Mouse (Mus musculus) cerebellum, adult 9-11 months (tissue): Measurements from ENCODE around the gene Olfr746.

Source experiments
- DNase-seq: peaks from one replicate; pipeline ENCODE4 v3.0.0; 2022

Olfr746 gene

GRCm38 (mm10) chr14:50646783-50647182 is at the start of gene Olfr746:
Gene Olfr746, plus strand, starts transcription at chr14:50647083.
- no peak for DNase-seq

- no peak for DNase-seq
Observed at GRCm38 (mm10) chr14:50614579-50614978, 32.3 kb upstream of the Olfr746 start, which contains the start of gene Olfr744. Gene Olfr744, plus strand, starts transcription at chr14:50614879.

DNA sequence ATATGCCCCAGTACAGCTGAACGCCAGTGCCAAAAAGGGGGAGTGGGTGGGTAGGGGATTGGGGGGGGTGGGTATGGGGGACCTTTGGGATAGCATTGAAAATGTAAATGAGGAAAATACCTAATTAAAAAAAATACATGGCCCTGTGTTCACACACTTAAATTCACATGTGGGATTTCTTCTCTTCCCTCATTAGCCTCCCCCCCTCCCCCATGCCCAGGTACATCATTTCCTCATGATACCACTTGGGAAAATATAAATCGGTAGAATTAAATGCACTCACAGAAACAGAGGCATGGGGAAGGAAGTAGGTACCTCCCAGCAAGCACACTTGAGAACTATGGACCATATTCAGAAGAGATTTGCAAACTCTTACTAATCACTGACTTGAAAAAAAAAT is 7.8 kb upstream of the Olfr746 start, which contains the start of gene Olfr745:
Gene Olfr745 (plus strand): TSS at position 301 of the 400 bp plus-strand sequence.
- DNase-seq: no peak

- no peak for DNase-seq
Observed at GRCm38 (mm10) chr14:50693106-50693505, 46.2 kb downstream of the Olfr746 start, which contains the start of gene Olfr747. Gene Olfr747, minus strand, starts transcription at chr14:50693206.
